ENCODE assay signal across 11 mouse cellular contexts in genomic region chr16:96468698-96469097, GRCm38 (mm10). TPM values are rescaled to one million over a fixed set of nuclear protein-coding genes. Genes with fewer than 3 reads are reported as not detected.
DNase-seq lines count a peak whose midpoint lies in the region; ATAC-seq and TF ChIP-seq lines count a peak whose summit lies in the region.
"Had no signal": no experiment of that assay in that cellular context is flagged by ENCODE, and none has a peak within 500 bp of the region (broad histone marks: within the 10 kb centered on the region; RNA-seq: fewer than 3 reads in every experiment).

No protein-coding gene starts in this region.

- H3K36me3 ChIP-seq in intestine, embryonic 14.5 days (ENCODE audit: control insufficient read depth, insufficient read depth, low read length): no peaks in the 10 kb centered on the region
- H3K36me3 ChIP-seq in intestine, postnatal 0 days (ENCODE audit: control insufficient read depth, insufficient read depth): no peaks in the 10 kb centered on the region
- no peaks in the 10 kb centered on the region for H3K36me3 ChIP-seq in hindbrain, embryonic 15.5 days
- H3K36me3 ChIP-seq: embryonic facial prominence, embryonic 13.5 days; liver, embryonic 15.5 days had no signal

- ATAC-seq in intestine, embryonic 14.5 days (replicated peaks; ENCODE audit: low FRiP score, low TSS enrichment, low read depth): no peak
- ATAC-seq in intestine, postnatal 0 days: no peak
- ATAC-seq in hindbrain, embryonic 15.5 days (ENCODE audit: low FRiP score, low read depth): peak; percentile 66; the same call in 1 of the 2 replicates

- peak; percentile 59 for DNase-seq in intestine, embryonic 14.5 days (ENCODE audit: low spot score)
- DNase-seq in cerebellum, postnatal 10 days: peak; percentile 92 to 94
- DNase-seq in left cerebral cortex, adult 2 months (ENCODE audit: extremely low spot score in 1 of 2, low spot score in 2 of 2): peak; percentile 57 to 68
- peak; percentile 82 for DNase-seq in right cerebral cortex, adult 18-20 months
- DNase-seq in embryo, embryonic 10.5 days (ENCODE audit: low spot score): no peak
- no peak for DNase-seq in natural killer cell, adult 2 months (ENCODE audit: low spot score in 2 of 2)

- no peak overlapping the region for H3K4me3 ChIP-seq in intestine, embryonic 14.5 days (ENCODE audit: low read depth, low read length)
- no peak overlapping the region for H3K4me3 ChIP-seq in intestine, postnatal 0 days (ENCODE audit: low read depth, low read length)
- peak overlapping the region; percentile 34 for H3K4me3 ChIP-seq in hindbrain, embryonic 15.5 days
- peak overlapping the region; percentile 40 for H3K4me3 ChIP-seq in left cerebral cortex, adult 2 months
- H3K4me3 ChIP-seq: embryonic facial prominence, embryonic 13.5 days; liver, embryonic 15.5 days had no signal

- no peaks in the 10 kb centered on the region for H3K27me3 ChIP-seq in intestine, embryonic 14.5 days (replicated peaks; ENCODE audit: control insufficient read depth, insufficient read depth, low read length)
- no peaks in the 10 kb centered on the region for H3K27me3 ChIP-seq in intestine, postnatal 0 days (replicated peaks; ENCODE audit: control insufficient read depth, insufficient read depth, low read length)
- 0 out of 2 replicates have a peak, but pooled peaks cover 5% of the 10 kb centered on the region for H3K27me3 ChIP-seq in hindbrain, embryonic 15.5 days
- H3K27me3 ChIP-seq: liver, embryonic 15.5 days had no signal

- no peak for TF ChIP-seq CTCF in intestine, postnatal 0 days (IDR thresholded peaks at IDR 0.05; ENCODE audit: low read depth)
- TF ChIP-seq CTCF in left cerebral cortex, adult 2 months (IDR thresholded peaks at IDR 0.05): no peak

- intact Hi-C loops in left cerebral cortex, adult 2 months (cut with DNase I): loop anchor here (5.0 kb wide), 1 partner anchor 111 kb away; no protein-coding TSS in a partner anchor

- H3K4me2 ChIP-seq in intestine, embryonic 14.5 days (ENCODE audit: low read length): no peak overlapping the region
- H3K4me2 ChIP-seq in intestine, postnatal 0 days (replicated peaks; ENCODE audit: low read depth): no peak overlapping the region
- peak overlapping the region; percentile 53 for H3K4me2 ChIP-seq in hindbrain, embryonic 15.5 days
- H3K4me2 ChIP-seq: liver, embryonic 15.5 days had no signal

- 75% methylated on average over 4 of the region's 4 CpGs for WGBS in intestine, embryonic 14.5 days
- WGBS in intestine, postnatal 0 days: 74% methylated on average over 4 of the region's 4 CpGs
- 72% methylated on average over 4 of the region's 4 CpGs for WGBS in hindbrain, embryonic 15.5 days

- no peak overlapping the region for H3K27ac ChIP-seq in intestine, embryonic 14.5 days (ENCODE audit: low read depth)
- no peak overlapping the region for H3K27ac ChIP-seq in intestine, postnatal 0 days (ENCODE audit: low read depth, low read length)
- H3K27ac ChIP-seq in hindbrain, embryonic 15.5 days (replicated peaks): peak overlapping the region; percentile 7; the same call in 1 of the 2 replicates
- peak overlapping the region; percentile 44 for H3K27ac ChIP-seq in left cerebral cortex, adult 2 months
- H3K27ac ChIP-seq: embryonic facial prominence, embryonic 13.5 days; liver, embryonic 15.5 days had no signal

- no peaks in the 10 kb centered on the region for H3K9me3 ChIP-seq in intestine, embryonic 14.5 days (ENCODE audit: control insufficient read depth, low read length)
- H3K9me3 ChIP-seq in intestine, postnatal 0 days (ENCODE audit: control insufficient read depth): no peaks in the 10 kb centered on the region
- H3K9me3 ChIP-seq in hindbrain, embryonic 15.5 days: no peaks in the 10 kb centered on the region
- H3K9me3 ChIP-seq: embryonic facial prominence, embryonic 13.5 days; liver, embryonic 15.5 days had no signal

- H3K9ac ChIP-seq in intestine, embryonic 14.5 days (ENCODE audit: low read length): no peak overlapping the region
- no peak overlapping the region for H3K9ac ChIP-seq in intestine, postnatal 0 days (ENCODE audit: low read depth, low read length)
- peak overlapping the region; percentile 10; the same call in 1 of the 2 replicates for H3K9ac ChIP-seq in hindbrain, embryonic 15.5 days
- H3K9ac ChIP-seq: embryonic facial prominence, embryonic 13.5 days; liver, embryonic 15.5 days had no signal

- H3K4me1 ChIP-seq in intestine, embryonic 14.5 days (replicated peaks; ENCODE audit: control insufficient read depth, insufficient read depth, low read length): peaks cover 12% of the 10 kb centered on the region
- H3K4me1 ChIP-seq in intestine, postnatal 0 days (replicated peaks; ENCODE audit: control insufficient read depth, insufficient read depth, low read length): no peaks in the 10 kb centered on the region
- peaks cover 31% of the 10 kb centered on the region for H3K4me1 ChIP-seq in hindbrain, embryonic 15.5 days (replicated peaks)
- H3K4me1 ChIP-seq: liver, embryonic 15.5 days had no signal

RNA-seq across cellular contexts. Expression of gene Pcp4, which starts 1.3 kb away (rescaled TPM):
- polyA plus RNA-seq in intestine, embryonic 14.5 days (2014; fragmentation: Nextera tagmentation; extraction: Ambion mirVana): 65.9 and 69.6 TPM in 2 replicates
- polyA plus RNA-seq in intestine, postnatal 0 days (2015; fragmentation: Nextera tagmentation; extraction: Ambion mirVana): 80.8 and 84.1 TPM in 2 replicates
- polyA plus RNA-seq in hindbrain, embryonic 15.5 days (2015; fragmentation: Nextera tagmentation; extraction: Ambion mirVana): 431 and 457 TPM in 2 replicates
- total RNA-seq in left cerebral cortex, adult 2 months (2021): 100 to 1,000 TPM; 410 to 473 TPM
- polyA plus RNA-seq: testis, adult 2 months had no signal

RNA-seq across cellular contexts. Expression of gene Itgb2l, which starts 25.3 kb away (rescaled TPM):
- 0.30 and 0.35 TPM in 2 replicates for polyA plus RNA-seq in intestine, embryonic 14.5 days (2014; fragmentation: Nextera tagmentation; extraction: Ambion mirVana)
- polyA plus RNA-seq in intestine, postnatal 0 days (2015; fragmentation: Nextera tagmentation; extraction: Ambion mirVana): 0.44 and 0.84 TPM in 2 replicates
- 0.09 and 0.25 TPM in 2 replicates for polyA plus RNA-seq in hindbrain, embryonic 15.5 days (2015; fragmentation: Nextera tagmentation; extraction: Ambion mirVana)
- total RNA-seq in left cerebral cortex, adult 2 months (2021): not detected
- polyA plus RNA-seq: embryonic facial prominence, embryonic 13.5 days; testis, adult 2 months had no signal

Comparison
In these comparisons a context has a peak if more than half of its experiments do, and no peak if none do; other contexts are left out.
1. DNase-seq: peak in intestine, embryonic 14.5 days (single experiment), cerebellum, postnatal 10 days (2 of 2), left cerebral cortex, adult 2 months (2 of 2) and right cerebral cortex, adult 18-20 months (single experiment); none in embryo, embryonic 10.5 days (single experiment) and natural killer cell, adult 2 months (0 of 2).
2. H3K27ac ChIP-seq: peak in hindbrain, embryonic 15.5 days (single experiment) and left cerebral cortex, adult 2 months (single experiment); none in intestine, embryonic 14.5 days (single experiment) and intestine, postnatal 0 days (single experiment).
3. H3K4me3 ChIP-seq: peak in hindbrain, embryonic 15.5 days (single experiment) and left cerebral cortex, adult 2 months (single experiment); none in intestine, embryonic 14.5 days (single experiment) and intestine, postnatal 0 days (single experiment).